Mouse (Mus musculus) retina, postnatal 1 day (tissue): Measurements from ENCODE around the gene Smim7.
A peak's percentile ranks its signal among the peaks of the same experiment; 100 is the strongest.

Experiments used
- DNase-seq: peaks from one replicate; pipeline ENCODE4 v3.0.0-alpha.2; 2012

The Smim7 gene

DNA sequence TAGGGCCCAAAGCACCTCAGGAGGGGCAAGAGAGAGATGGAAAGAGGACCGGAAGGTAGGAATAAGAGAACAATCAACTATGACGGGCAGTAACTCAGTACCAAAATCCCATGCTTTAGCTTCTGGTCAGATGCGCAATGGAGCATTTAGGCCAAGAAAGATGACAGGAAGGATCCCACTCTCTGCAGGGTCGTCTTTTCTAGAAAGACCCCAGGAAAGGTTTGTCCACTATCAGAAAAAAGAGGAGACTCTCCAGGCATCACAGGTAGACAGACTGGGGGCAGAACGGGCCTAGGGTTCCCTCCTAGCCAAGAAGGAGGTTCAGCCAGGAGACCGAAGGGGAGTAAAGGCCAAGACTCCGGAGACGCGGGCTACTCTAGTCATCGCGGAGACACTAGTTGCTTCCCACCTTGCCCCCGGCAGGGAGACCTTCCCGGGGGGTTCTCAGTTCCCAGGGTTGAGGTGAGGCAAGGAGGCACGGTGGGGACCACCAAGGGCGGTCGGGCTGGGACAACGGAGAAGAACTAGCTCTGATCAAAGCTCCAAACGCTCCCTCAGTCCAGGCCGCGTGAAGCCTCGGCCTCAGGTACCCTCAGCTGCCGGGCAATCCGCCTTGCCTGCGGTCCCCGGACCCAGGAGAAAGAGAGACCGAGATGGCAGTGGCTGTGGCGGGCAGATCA lies 23.6 kb downstream of the Smim7 start:
- DNase-seq: peak; percentile 2

- peak; percentile 4 for DNase-seq
These were observed 31.7 kb downstream of the Smim7 start for GRCm38 (mm10) chr8:72539234-72539633.

GRCm38 (mm10) chr8:72534888-72535287 lies 36.0 kb downstream of the Smim7 start:
- no peak for DNase-seq

- DNase-seq: no peak
These were observed 38.8 kb downstream of the Smim7 start for GRCm38 (mm10) chr8:72532103-72532502.

- no peak for DNase-seq
These were observed 49.0 kb downstream of the Smim7 start for GRCm38 (mm10) chr8:72521888-72522287.

DNA sequence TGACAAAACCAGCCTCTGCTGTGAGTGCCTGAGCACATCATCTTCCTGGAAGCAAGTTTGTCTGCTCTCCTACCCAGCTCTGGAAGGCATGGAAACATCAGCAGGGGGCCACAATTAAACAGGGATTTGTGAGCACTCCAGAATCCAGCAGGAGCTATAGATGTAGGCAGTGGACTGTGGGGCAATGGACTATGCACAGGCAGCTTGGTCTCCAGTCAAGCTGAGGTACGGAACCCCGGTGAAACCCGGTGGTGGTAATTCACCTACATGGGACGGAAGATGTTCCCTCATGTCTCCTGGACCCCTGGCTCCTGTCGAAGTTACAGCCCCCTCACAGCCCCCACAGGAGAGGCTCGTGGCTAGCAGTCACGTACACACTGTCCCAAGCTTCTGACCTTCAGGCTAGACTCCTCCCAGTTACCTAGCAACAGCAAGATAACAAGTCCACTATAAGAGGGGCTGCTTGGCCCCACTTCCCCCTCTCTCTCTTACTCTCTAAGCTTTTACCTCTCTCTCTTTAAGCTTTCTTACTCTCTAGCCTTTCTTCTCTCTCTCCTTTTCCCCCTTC lies 53.4 kb downstream of the Smim7 start:
- DNase-seq: no peak
